Mouse (Mus musculus) macrophage (primary cell): Measurements from ENCODE around the gene Fam57a. TPM values are rescaled to one million over a fixed set of nuclear protein-coding genes. Genes with fewer than 3 reads are reported as not detected.
A peak's percentile ranks its signal among the peaks of the same experiment; 100 is the strongest.

ENCODE experiments used
- H3K27ac ChIP-seq: fragments of 350-480 bp; formaldehyde crosslinking; 2 replicates; pipeline ENCODE4 v1.9.0; 2021
- H3K36me3 ChIP-seq: fragments of 350-480 bp; formaldehyde crosslinking; 2 replicates; pipeline ENCODE4 v1.9.0; 2021; ENCODE audit errors: inconsistent target
- H3K4me3 ChIP-seq: fragments of 350-480 bp; formaldehyde crosslinking; 2 replicates; pipeline ENCODE4 v1.9.0; 2021; ENCODE audit errors: inconsistent target
- H3K79me2 ChIP-seq: fragments of 350-480 bp; formaldehyde crosslinking; 2 replicates; pipeline ENCODE4 v1.9.0; 2021; ENCODE audit errors: inconsistent target
- WGBS: methylation state at CpG from one replicate; pipeline ENCODE4 v1.1.7; 2026; ENCODE audit warnings: inconsistent platforms; ENCODE audit not compliant: missing documents; 5-methylcytosine and 5-hydroxymethylcytosine counted together
- polyA plus RNA-seq: library from polyadenylated mRNA; stranded (reverse); fragments of 250-400 nt; gene quantifications from 3 replicates; pipeline ENCODE4 v1.2.4, GENCODE M21; 2018; ENCODE audit warnings: inconsistent platforms

The Fam57a gene
- polyA plus RNA-seq, 1 experiment from 2014 or later, result 2.5 TPM

- H3K27ac ChIP-seq, result no peak overlapping the region
- peaks cover 43% of the 10 kb centered on the region for H3K36me3 ChIP-seq
- no peak overlapping the region for H3K4me3 ChIP-seq
- WGBS, result 100% methylated on average over 5 of the region's 6 CpGs
- no peaks in the 10 kb centered on the region for H3K79me2 ChIP-seq
These were observed 19.2 kb upstream of the Fam57a start for GRCm38 (mm10) chr11:76160251-76160650.

- Histone ChIP-seq H3K36me3 (peaks cover 23% of the 10 kb centered on the region; the same call in 1 of the 2 replicates), H3K4me3 (no peak overlapping the region), H3K27ac (no peak overlapping the region), H3K79me2 (no peaks in the 10 kb centered on the region)
- WGBS, result 66% methylated on average over 4 of the region's 4 CpGs
These were observed 12.8 kb upstream of the Fam57a start for GRCm38 (mm10) chr11:76166657-76167056.

DNA sequence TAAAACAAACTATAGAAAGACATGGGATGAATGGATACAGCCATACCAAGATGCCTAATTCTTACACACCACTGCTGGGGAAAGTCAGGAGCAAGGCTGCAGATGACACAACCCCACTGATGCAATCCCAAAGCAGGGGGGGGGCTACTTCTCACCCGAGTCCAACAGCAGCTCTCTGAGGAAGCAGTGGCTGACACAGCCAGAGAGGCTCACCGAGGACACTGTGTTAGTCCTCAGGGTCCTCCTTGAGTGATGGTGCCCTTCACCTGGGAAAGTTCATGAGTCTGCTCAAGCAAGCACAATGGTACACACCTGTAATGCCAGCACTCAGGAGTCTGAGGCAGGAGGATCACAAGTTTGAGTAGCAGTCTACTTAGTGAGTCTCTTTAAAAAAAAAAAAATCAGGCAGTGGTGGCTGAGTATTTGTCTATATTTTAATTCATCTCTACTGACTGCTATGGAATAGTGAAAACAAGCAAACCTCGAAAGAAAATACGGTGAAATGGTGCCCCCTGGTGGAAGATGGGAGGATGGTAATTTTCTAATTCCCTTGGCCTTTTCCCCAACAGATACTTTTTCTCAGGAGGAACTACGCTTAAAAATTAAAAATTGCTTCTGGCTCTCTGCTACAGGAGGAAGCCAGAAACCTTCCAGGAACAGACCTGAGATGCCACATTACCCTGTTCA is 12.2 kb upstream of the Fam57a start:
- Histone ChIP-seq H3K27ac (no peak overlapping the region), H3K79me2 (no peaks in the 10 kb centered on the region), H3K36me3 (peaks cover 28% of the 10 kb centered on the region), H3K4me3 (no peak overlapping the region)
- 19% methylated on average over 3 of the region's 5 CpGs for WGBS

DNA sequence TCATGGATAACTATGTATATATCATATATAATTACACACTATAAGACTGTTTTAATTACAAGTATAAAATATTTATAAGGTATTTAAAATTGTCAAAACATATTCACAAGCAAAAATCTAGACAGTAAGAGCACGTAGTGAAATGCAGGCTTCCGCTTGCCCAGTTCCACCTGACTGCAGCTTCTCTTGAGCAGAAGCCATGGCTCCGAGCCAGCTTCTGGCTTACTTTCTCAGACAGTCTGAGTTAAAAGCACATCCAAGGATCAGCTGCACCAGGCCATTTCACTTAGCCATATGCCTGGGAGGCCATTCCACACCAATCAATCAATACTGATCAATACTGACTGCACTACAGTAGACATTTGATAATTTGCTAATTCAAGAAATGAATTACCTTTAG is 10.5 kb upstream of the Fam57a start:
- Histone ChIP-seq H3K4me3 (no peak overlapping the region), H3K27ac (no peak overlapping the region), H3K36me3 (peaks cover 30% of the 10 kb centered on the region), H3K79me2 (peaks cover 3% of the 10 kb centered on the region; the same call in 1 of the 2 replicates)
- 97% methylated on average over 3 of the region's 3 CpGs for WGBS

- H3K36me3 ChIP-seq, result peaks cover 29% of the 10 kb centered on the region
These were observed 9.3 kb upstream of the Fam57a start for GRCm38 (mm10) chr11:76170207-76170606.

DNA sequence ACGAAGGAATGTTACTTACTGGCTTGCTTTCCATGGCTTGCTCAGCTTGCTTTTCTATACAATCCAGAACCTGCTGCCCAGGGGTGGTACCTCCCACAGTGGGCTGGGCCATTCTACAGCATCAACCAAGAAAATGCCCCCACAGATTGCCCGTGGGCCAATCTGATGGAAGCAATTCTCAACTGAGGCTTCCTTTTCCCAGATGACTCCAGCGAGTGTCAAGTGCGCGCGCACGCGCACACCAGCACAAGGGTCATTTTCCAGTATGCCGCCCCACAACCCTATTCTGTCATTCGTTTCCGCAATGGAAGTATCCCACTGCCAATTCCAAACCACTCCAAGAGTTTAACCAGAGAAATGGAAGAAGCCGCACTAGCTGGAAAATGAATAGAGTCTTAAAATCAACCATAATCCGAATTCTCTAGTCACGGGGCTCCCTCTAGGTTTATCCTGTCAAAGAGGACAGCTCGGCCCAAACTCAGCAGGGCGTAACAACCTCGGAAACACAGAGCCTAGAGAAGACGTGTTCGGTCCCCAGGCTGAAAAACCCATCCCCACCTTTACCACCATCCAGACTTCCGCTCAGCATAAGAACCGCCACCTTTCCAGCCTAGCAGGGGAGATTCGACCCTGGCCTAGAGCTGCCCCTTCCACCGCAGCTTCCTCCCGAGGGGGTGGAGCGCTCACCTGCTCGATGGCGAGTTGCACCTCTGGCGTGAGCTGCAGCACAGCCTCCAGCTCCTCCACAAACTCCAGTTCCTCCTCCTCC is 561 bp upstream of the Fam57a start:
- Histone ChIP-seq H3K79me2 (peaks cover 55% of the 10 kb centered on the region), H3K27ac (peak overlapping the region; percentile 52), H3K36me3 (peaks cover 8% of the 10 kb centered on the region), H3K4me3 (peak overlapping the region; percentile 98)
- 1% methylated on average over 28 of the region's 28 CpGs for WGBS

More at GRCm38 (mm10) chr11:76170207-76170606, 9.3 kb upstream of the Fam57a start:
- WGBS, result 98% methylated on average over 5 of the region's 5 CpGs
- no peak overlapping the region for H3K27ac ChIP-seq
- H3K4me3 ChIP-seq, result no peak overlapping the region
- H3K79me2 ChIP-seq, result peaks cover 15% of the 10 kb centered on the region

- H3K36me3 ChIP-seq, result no peaks in the 10 kb centered on the region
- peak overlapping the region; percentile 98 for H3K4me3 ChIP-seq
- peak overlapping the region; percentile 52 for H3K27ac ChIP-seq
- peaks cover 43% of the 10 kb centered on the region for H3K79me2 ChIP-seq
- WGBS, result 19% methylated on average over 7 of the region's 7 CpGs
These were observed 672 bp downstream of the Fam57a start for GRCm38 (mm10) chr11:76180146-76180540.

DNA sequence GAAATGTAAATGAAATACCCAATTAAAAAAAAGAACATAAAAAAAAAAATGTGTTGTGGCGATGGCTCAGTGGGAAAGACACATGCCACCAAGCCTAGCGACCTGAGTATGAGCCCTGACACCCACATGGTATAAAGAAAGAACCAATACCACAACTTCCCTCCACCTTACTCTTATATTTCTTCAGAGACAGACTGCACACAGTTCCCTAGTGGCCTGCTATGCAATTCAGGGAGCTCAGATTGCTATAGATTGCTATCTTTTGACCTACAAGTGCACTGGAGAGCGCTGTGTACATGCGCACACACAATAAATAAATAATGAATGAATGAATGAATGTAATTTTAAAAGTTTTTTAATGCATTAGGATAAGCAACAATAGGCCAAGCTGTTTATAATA is 4.3 kb downstream of the Fam57a start:
- Histone ChIP-seq H3K4me3 (no peak overlapping the region), H3K36me3 (no peaks in the 10 kb centered on the region), H3K79me2 (peaks cover 7% of the 10 kb centered on the region), H3K27ac (no peak overlapping the region)
- WGBS, result 85% methylated on average over 4 of the region's 4 CpGs

GRCm38 (mm10) chr11:76186908-76187307 is 7.4 kb downstream of the Fam57a start:
- H3K27ac ChIP-seq, result no peak overlapping the region
- no peak overlapping the region for H3K4me3 ChIP-seq
- WGBS, result 100% methylated on average over 3 of the region's 6 CpGs
- no peaks in the 10 kb centered on the region for H3K36me3 ChIP-seq
- no peaks in the 10 kb centered on the region for H3K79me2 ChIP-seq

DNA sequence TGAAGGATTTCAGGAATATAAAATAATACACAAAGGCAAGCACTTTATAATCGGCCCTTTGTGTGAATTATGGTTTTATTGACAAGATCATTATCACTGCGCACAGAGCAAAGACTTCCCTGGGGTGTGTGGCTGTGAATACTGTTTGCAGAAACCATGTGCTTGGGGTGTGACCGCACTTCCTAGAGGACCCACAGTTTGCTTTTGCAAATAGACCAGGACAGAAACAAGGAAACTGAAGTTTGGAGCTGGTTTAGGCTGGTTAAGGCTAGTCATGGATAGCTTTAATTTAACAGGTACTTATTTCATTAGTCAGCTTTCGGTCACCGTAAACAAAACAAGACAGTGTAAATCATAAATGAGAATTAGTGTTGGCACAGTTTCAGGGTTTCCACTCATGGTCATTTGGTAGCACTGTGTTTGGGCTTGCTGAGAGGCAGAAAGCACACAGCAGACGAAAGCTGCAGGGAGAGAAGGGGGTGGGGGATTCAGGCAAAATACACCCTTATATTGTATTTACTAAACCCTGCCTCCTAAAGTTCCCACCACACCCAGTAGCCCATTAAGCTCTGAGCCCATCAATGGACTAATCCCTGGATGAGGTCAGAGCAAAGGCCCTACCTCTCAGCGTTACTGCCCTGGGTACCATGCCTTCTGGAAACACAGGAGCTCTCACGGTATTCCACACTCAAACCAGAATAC is 17.0 kb downstream of the Fam57a start:
- WGBS, result 91% methylated on average over 8 of the region's 8 CpGs
- no peak overlapping the region for H3K4me3 ChIP-seq
- H3K27ac ChIP-seq, result no peak overlapping the region
- H3K79me2 ChIP-seq, result no peaks in the 10 kb centered on the region
- no peaks in the 10 kb centered on the region for H3K36me3 ChIP-seq

DNA sequence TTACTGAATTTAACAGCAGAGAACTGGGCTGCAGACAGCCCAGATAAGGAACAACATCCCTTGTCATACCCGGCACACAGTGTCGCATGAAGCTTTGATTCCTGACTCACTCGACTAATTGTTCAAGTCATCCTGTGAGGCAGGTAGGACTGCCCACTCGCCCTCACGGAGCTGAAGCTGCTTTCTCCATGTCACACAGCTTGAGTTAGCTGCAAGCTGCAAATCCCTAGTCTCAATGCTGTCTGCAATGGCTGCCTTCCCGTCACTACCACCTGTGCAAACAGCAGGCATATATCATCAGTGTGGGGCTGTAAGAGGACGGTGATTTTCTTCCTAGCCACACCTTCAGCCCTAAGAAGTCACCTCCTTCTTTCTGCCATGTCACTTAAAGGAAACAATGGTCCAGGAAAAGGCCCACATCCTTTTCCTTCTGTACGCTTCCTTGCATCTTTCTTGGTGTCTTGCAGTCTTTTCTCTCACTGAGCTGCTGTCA is 17.6 kb downstream of the Fam57a start:
- Histone ChIP-seq H3K4me3 (no peak overlapping the region), H3K36me3 (no peaks in the 10 kb centered on the region), H3K27ac (no peak overlapping the region), H3K79me2 (no peaks in the 10 kb centered on the region)
- 86% methylated on average over 8 of the region's 8 CpGs for WGBS

- 2% methylated on average over 90 of the region's 90 CpGs for WGBS
- no peak overlapping the region for H3K27ac ChIP-seq
- H3K79me2 ChIP-seq, result no peaks in the 10 kb centered on the region
- no peaks in the 10 kb centered on the region for H3K36me3 ChIP-seq
- peak overlapping the region; percentile 39 for H3K4me3 ChIP-seq
These were observed 22.5 kb downstream of the Fam57a start for GRCm38 (mm10) chr11:76201761-76202674.

DNA sequence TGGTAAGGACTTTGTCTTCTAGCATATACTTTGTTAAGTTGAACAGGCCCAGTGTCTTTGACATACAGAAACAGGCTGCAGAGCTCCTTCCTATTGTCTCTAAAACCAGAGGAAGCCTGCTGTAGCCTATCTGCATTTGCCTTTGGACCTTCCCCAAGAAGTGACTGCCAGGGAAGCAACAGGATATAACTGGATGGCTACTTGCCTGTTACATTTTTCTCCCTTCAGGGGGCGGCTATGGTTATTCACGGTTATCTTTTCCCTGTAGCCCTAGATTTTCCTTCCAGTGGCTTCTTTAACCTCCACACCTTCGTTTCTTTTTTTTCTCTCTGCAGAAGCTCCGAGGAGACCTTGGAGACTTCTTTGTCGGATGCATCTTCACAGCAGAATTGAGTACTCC is 27.3 kb downstream of the Fam57a start:
- Histone ChIP-seq H3K27ac (no peak overlapping the region), H3K79me2 (no peaks in the 10 kb centered on the region), H3K4me3 (no peak overlapping the region), H3K36me3 (no peaks in the 10 kb centered on the region; the same call in 1 of the 2 replicates)
- 93% methylated on average over 5 of the region's 5 CpGs for WGBS
